Mouse (Mus musculus): Measurements from ENCODE around the gene Mst1r. TPM values are rescaled to one million over a fixed set of nuclear protein-coding genes. Genes with fewer than 3 reads are reported as not detected.

Gene Mst1r
- total RNA-seq, 2 experiments from 2014 or later = 0.43 TPM; not detected in 1

GRCm38 (mm10) chr9:107947241-107948194, 40.8 kb downstream of the Mst1r start:
- ATAC-seq (replicated peaks; ENCODE audit: low FRiP score, poor library complexity, severe bottlenecking) = peak; percentile 50

- no peak for ATAC-seq (replicated peaks; ENCODE audit: low FRiP score, poor library complexity, severe bottlenecking)
Measured at GRCm38 (mm10) chr9:107949184-107949921, 42.7 kb downstream of the Mst1r start.

GRCm38 (mm10) chr9:107949922-107950235, 43.2 kb downstream of the Mst1r start, which contains the start of gene Traip:
Gene Traip (plus strand): TSS chr9:107950136.
- ATAC-seq (replicated peaks; ENCODE audit: low FRiP score, poor library complexity, severe bottlenecking) = no peak

- peak; percentile 90 for ATAC-seq (replicated peaks; ENCODE audit: low FRiP score, poor library complexity, severe bottlenecking)
Measured at GRCm38 (mm10) chr9:107950460-107951355, 44.0 kb downstream of the Mst1r start.

GRCm38 (mm10) chr9:107955613-107956289, 49.1 kb downstream of the Mst1r start:
- no peak for ATAC-seq (replicated peaks; ENCODE audit: low FRiP score, poor library complexity, severe bottlenecking)

GRCm38 (mm10) chr9:107957141-107957540, 50.5 kb downstream of the Mst1r start:
- no peak for ATAC-seq (replicated peaks; ENCODE audit: low FRiP score, poor library complexity, severe bottlenecking)

- ATAC-seq (replicated peaks; ENCODE audit: low FRiP score, poor library complexity, severe bottlenecking) = no peak
Measured at GRCm38 (mm10) chr9:107959896-107960295, 53.2 kb downstream of the Mst1r start.

GRCm38 (mm10) chr9:107960928-107961327, 54.3 kb downstream of the Mst1r start:
- no peak for ATAC-seq (replicated peaks; ENCODE audit: low FRiP score, poor library complexity, severe bottlenecking)

GRCm38 (mm10) chr9:107961351-107961762, 54.7 kb downstream of the Mst1r start:
- ATAC-seq (replicated peaks; ENCODE audit: low FRiP score, poor library complexity, severe bottlenecking) = no peak

- ATAC-seq (replicated peaks; ENCODE audit: low FRiP score, poor library complexity, severe bottlenecking) = no peak
Measured at GRCm38 (mm10) chr9:107961881-107962280, 55.2 kb downstream of the Mst1r start.

- ATAC-seq (replicated peaks; ENCODE audit: low FRiP score, poor library complexity, severe bottlenecking) = no peak
Measured at GRCm38 (mm10) chr9:107962916-107963315, 56.2 kb downstream of the Mst1r start.

- ATAC-seq (replicated peaks; ENCODE audit: low FRiP score, poor library complexity, severe bottlenecking) = peak; percentile 76
Measured at GRCm38 (mm10) chr9:107963700-107964099, 57.0 kb downstream of the Mst1r start.

- ATAC-seq (replicated peaks; ENCODE audit: low FRiP score, poor library complexity, severe bottlenecking) = no peak
Measured at GRCm38 (mm10) chr9:107964681-107965080, 58.0 kb downstream of the Mst1r start.

GRCm38 (mm10) chr9:107966676-107967075, 60.0 kb downstream of the Mst1r start:
- ATAC-seq (replicated peaks; ENCODE audit: low FRiP score, poor library complexity, severe bottlenecking) = no peak

GRCm38 (mm10) chr9:107967437-107967836, 60.8 kb downstream of the Mst1r start:
- ATAC-seq (replicated peaks; ENCODE audit: low FRiP score, poor library complexity, severe bottlenecking) = no peak

GRCm38 (mm10) chr9:107968531-107968930, 61.9 kb downstream of the Mst1r start:
- ATAC-seq (replicated peaks; ENCODE audit: low FRiP score, poor library complexity, severe bottlenecking) = no peak
